Mouse (Mus musculus): ENCODE results near the gene Sh3pxd2b.

Sh3pxd2b gene

GRCm38 (mm10) chr11:32347607-32348432 lies at the start of gene Sh3pxd2b:
Gene Sh3pxd2b (plus strand): TSS chr11:32347820.
- no peak for DNase-seq (ENCODE audit: low spot score in 2 of 2)

- no peak for DNase-seq (ENCODE audit: low spot score in 2 of 2)
Measured at GRCm38 (mm10) chr11:32297866-32298531, 49.6 kb upstream of the Sh3pxd2b start.

GRCm38 (mm10) chr11:32298532-32298918 lies 49.1 kb upstream of the Sh3pxd2b start:
- no peak for DNase-seq (ENCODE audit: low spot score in 2 of 2)

- DNase-seq (ENCODE audit: low spot score in 2 of 2) = peak in 1 of 2 experiments; percentile 67
Measured at GRCm38 (mm10) chr11:32299865-32300264, 47.8 kb upstream of the Sh3pxd2b start, which contains the start of gene Hbq1a. Gene Hbq1a (plus strand): TSS chr11:32300069.

- no peak for DNase-seq (ENCODE audit: low spot score in 2 of 2)
Measured at GRCm38 (mm10) chr11:32300279-32301267, 47.0 kb upstream of the Sh3pxd2b start.

- DNase-seq (ENCODE audit: low spot score in 2 of 2) = no peak
Measured at GRCm38 (mm10) chr11:32301506-32301905, 46.1 kb upstream of the Sh3pxd2b start.

- DNase-seq (ENCODE audit: low spot score in 2 of 2) = peak; percentile 27 to 62
Measured at GRCm38 (mm10) chr11:32302824-32303419, 44.7 kb upstream of the Sh3pxd2b start.

GRCm38 (mm10) chr11:32303455-32303854 lies 44.2 kb upstream of the Sh3pxd2b start:
- DNase-seq (ENCODE audit: low spot score in 2 of 2) = no peak

GRCm38 (mm10) chr11:32307006-32307405 lies 40.6 kb upstream of the Sh3pxd2b start:
- no peak for DNase-seq (ENCODE audit: low spot score in 2 of 2)

- no peak for DNase-seq (ENCODE audit: low spot score in 2 of 2)
Measured at GRCm38 (mm10) chr11:32309446-32309845, 38.2 kb upstream of the Sh3pxd2b start.

GRCm38 (mm10) chr11:32309928-32310327 lies 37.7 kb upstream of the Sh3pxd2b start:
- DNase-seq (ENCODE audit: low spot score in 2 of 2) = no peak

GRCm38 (mm10) chr11:32316009-32316408 lies 31.6 kb upstream of the Sh3pxd2b start:
- no peak for DNase-seq (ENCODE audit: low spot score in 2 of 2)

- DNase-seq (ENCODE audit: low spot score in 2 of 2) = no peak
Measured at GRCm38 (mm10) chr11:32320507-32321195, 27.0 kb upstream of the Sh3pxd2b start.

GRCm38 (mm10) chr11:32321196-32321565 lies 26.4 kb upstream of the Sh3pxd2b start:
- peak in 1 of 2 experiments; percentile 73 for DNase-seq (ENCODE audit: low spot score in 2 of 2)

GRCm38 (mm10) chr11:32324609-32325008 lies 23.0 kb upstream of the Sh3pxd2b start:
- peak in 1 of 2 experiments; percentile 88 for DNase-seq (ENCODE audit: low spot score in 2 of 2)

GRCm38 (mm10) chr11:32331075-32331474 lies 16.5 kb upstream of the Sh3pxd2b start:
- no peak for DNase-seq (ENCODE audit: low spot score in 2 of 2)

GRCm38 (mm10) chr11:32331861-32332260 lies 15.8 kb upstream of the Sh3pxd2b start:
- no peak for DNase-seq (ENCODE audit: low spot score in 2 of 2)

- DNase-seq (ENCODE audit: low spot score in 2 of 2) = no peak
Measured at GRCm38 (mm10) chr11:32333235-32333634, 14.4 kb upstream of the Sh3pxd2b start.

GRCm38 (mm10) chr11:32336435-32336907 lies 11.1 kb upstream of the Sh3pxd2b start:
- DNase-seq (ENCODE audit: low spot score in 2 of 2) = no peak

GRCm38 (mm10) chr11:32339131-32339531 lies 8.5 kb upstream of the Sh3pxd2b start:
- no peak for DNase-seq (ENCODE audit: low spot score in 2 of 2)

Measured in left cerebral cortex, adult 9 months (tissue).